Mouse (Mus musculus) gastrocnemius, postnatal 10 days (tissue): Measurements from ENCODE around the gene Kctd14. TPM values are rescaled to one million over a fixed set of nuclear protein-coding genes. Genes with fewer than 3 reads are reported as not detected.

Experiments
- DNase-seq: peaks from one replicate; pipeline ENCODE4 v3.0.0; 2021; ENCODE audit warnings: mixed read lengths
- total RNA-seq, 2 experiments: library from RNA; stranded (reverse); gene quantifications; 2 replicates each; pipeline ENCODE4 v1.2.3; 2021

The Kctd14 gene
- total RNA-seq, 2 experiments from 2014 or later = 0.54 to 1.3 TPM

- no peak for DNase-seq
Measured at GRCm38 (mm10) chr7:97438986-97439385, 12.1 kb upstream of the Kctd14 start.

- peak; percentile 85 for DNase-seq
Measured at GRCm38 (mm10) chr7:97446171-97446925, 4.8 kb upstream of the Kctd14 start.

GRCm38 (mm10) chr7:97447050-97447531, 4.0 kb upstream of the Kctd14 start:
- DNase-seq = no peak

DNA sequence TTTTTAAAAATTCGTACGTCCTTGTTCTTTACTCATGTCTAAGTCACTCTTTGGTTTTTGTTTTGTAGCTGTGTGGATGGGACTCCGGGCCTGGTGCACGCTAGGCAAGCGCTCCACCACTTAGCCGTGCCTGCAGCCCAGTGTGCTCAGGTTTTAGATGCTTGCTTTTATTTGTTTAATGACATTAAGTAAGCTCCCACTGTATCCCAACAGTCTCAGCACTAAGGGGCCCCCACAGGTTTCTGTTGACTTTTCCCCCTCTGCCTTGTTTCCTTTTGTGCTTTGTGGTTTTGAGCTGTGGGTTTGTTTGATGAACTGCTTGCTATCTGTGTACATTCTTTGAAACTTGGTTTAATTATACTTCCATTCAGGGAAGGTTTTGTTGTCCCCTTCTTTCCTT, 1.1 kb downstream of the Kctd14 start:
- DNase-seq = no peak

- DNase-seq = peak; percentile 13
Measured at GRCm38 (mm10) chr7:97453141-97453921, 2.2 kb downstream of the Kctd14 start.

DNA sequence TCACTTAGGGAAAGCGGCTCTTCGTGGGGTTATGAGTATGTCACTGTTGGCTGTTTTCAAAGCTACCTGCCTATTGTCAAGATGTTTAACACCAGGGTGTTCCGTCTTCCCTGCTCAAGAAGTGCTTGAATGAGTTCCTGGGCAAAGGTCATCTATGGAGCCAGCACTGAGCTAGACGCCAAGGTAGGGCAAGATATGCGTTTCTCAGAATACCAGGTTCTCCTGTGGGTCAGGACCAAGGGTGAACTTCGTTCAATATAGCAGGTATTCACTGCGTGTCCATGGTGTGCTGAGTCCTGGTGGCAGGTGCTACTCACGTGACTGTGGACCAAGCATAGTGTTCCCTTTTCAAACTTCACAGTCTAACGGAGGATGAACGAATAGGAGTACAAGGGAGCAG, 3.7 kb downstream of the Kctd14 start:
- DNase-seq = no peak

DNA sequence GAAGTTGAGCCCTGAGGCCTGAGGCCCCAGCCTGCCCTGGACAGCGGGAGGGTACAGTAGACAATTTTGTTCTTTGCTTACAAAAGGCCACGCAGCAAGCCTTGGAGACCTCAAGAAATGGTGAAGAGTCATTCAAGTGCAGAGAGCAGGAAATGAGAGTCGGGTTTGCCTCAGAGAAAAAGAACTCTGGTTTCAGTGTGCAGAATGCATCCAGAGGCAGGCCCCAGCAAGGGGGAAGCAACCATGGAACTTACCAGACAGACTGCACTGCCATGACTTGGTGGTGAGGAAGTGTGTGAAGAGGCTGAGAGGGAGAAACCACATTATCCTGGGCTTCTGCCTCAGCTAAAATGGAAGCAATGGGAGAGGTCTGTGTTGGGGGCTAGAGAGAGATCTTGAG, 4.5 kb downstream of the Kctd14 start:
- DNase-seq = no peak

DNA sequence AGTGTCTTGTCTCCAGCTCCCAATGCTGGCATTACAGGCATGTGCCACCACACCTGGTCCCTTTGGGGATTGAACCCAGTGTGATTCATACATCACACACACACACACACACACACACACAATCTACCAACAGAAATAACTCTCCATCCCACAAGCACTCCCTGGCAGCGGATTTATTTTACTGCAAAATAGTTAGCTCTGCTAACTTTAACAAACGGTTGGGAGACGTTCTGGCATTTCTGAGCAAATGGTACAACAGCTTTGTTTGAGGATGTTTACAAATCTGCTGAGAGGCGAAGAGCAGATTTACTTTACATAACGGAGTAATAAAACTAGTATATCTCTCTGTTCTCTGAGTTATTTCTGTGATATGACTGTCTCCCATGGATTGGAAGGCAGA, 21.9 kb downstream of the Kctd14 start:
- DNase-seq = no peak

- no peak for DNase-seq
Measured at GRCm38 (mm10) chr7:97479349-97479748, 28.2 kb downstream of the Kctd14 start.

DNA sequence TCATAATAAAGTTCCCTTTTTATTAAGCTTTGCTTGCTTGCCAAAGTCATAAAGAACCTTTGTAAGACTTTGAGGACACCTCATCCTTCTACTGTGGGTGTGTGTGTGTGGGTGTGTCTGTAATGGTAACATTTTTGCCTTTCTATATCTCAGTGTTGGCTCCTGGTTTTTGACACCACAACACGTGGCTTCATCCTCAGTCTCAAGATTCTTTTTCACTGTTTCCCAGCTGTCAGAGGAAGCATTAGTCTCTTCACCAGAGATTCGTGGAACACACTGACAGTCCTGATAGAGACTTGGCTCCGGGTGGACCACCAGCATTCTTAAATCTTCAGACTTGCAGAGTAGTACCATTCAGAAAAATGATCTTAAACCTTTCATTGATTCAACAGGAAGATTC, 29.2 kb downstream of the Kctd14 start:
- DNase-seq = no peak

DNA sequence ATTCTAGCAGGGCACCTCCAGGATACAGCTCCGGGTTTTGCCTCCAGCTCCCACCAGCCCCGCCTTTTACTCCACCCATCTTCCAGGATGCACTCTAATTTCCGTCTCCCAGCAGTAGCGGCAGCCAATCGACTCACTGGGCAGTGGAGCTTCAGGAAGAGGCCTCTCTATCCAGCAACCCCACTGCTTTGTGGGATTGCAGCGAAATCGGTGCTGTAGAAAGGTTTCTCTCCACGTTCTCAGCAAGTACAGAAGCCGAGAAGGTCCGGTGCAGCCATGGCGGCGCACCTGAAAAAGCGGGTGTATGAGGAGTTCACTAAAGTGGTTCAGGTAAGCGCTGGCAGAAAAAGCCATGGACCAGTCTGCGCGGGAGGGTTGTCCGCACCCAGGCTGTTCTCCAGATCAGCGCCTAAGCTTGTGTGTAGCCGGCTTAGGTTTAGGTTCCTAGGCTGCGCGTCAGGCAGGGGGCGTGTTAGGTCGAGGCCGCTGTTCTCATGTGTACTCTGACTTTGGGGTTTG, 29.8 kb downstream of the Kctd14 start, which contains the start of gene Ints4:
Gene Ints4, plus strand, starts transcription at position 136 of the 519 bp plus-strand sequence.
- peak; percentile 83 for DNase-seq

DNA sequence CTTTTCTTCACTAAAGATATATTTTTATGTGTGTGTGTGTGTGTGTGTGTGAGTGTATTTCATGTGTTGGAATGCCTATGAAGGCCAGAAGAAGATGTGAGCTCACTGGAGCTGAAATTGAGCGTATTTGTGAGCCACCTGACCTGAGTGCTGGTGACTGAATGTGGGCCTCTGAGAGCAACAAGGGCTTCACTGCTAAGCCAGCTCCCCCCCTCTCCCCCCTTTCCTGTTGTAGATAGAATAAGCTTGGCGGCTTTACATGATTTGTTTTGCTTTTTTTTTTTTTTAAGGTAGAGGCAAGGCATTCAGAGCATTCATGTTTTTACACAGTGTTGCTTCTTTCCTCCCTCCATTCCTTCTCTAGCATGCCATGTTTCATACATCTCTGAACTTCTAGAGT, 32.3 kb downstream of the Kctd14 start:
- DNase-seq = no peak

DNA sequence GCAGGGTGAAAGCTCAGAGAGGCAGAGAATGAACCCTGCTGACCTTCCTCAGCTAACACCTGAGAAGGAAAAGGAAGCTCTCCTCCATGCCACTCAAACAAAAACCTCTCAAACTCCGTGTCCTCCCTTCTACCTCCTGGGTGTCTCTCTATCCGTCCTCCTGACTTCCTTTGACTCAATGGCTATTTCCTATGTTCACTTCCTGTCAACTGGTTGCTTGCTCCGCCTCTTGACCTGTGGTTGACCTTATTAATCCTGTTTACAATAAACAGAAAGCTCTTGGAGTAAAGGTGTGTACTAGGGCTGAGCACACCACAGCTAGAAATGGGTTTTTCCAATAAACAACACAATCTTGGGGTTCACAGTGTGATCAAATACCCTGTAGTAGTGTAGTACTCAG, 40.0 kb downstream of the Kctd14 start:
- no peak for DNase-seq

GRCm38 (mm10) chr7:97492420-97492819, 41.3 kb downstream of the Kctd14 start:
- no peak for DNase-seq

DNA sequence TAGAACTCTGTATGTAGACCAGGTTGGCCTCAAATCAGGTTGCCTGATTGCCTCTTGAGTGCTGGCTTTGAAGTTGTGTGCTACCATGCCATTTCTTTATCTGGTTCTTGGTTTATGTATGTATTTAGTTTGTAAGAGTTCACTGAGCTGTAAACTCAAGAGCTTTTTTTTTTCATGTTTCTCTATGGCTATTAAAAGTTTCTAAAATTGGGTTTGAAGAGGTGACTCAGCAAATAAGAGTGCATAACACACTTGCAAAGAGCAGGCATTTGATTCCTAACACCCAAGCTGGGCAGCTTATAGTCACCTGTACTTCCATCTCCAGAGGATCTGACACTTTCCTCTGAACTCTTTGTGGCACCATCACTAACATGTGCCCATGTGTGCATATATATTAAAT, 43.9 kb downstream of the Kctd14 start:
- DNase-seq = no peak

DNA sequence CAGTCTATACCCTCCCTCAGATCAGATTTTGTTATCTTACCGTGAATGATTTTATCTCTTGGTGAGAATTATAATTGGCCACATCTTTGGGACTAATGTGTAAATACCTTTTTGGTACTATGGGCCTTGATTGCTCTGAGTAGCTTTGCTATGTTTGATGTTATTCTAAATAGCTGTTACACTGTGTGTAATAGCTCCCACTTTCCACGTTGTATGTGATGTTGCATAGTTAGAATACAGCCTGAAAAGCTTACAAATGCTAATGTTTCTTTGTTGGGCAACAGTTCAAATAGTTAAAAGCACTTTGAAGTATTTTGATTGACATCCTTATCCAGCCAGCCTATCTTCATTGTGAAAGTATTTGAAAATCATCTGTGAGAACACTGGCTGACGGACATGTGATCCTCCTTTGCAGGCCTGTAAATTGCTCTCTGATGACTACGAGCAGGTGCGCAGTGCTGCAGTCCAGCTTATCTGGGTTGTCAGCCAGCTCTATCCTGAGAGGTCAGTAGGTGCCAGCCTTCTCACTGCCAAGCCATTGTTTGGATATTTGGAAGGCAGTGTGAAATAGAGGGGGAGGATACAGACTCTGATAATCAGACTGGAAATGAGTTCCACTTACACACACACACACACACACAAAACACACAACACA, 49.6 kb downstream of the Kctd14 start:
- DNase-seq = peak; percentile 12

Other genes starting within 250 kb of the Kctd14 start
- gene Usp35, start 119.3 kb upstream of the Kctd14 start, total RNA-seq = 1 to 10 TPM; 1.3 to 2.0 TPM
- 1 to 10 TPM; 1.3 to 2.3 TPM for gene Kctd21, start 119.0 kb upstream of the Kctd14 start, total RNA-seq
- gene Alg8, start 79.7 kb upstream of the Kctd14 start, total RNA-seq = 1 to 10 TPM; 5.3 to 7.2 TPM
- 100 to 1,000 TPM; 280 to 319 TPM for gene Ndufc2, start 51.3 kb upstream of the Kctd14 start, total RNA-seq
- 10 to 100 TPM; 32.6 to 44.3 TPM for gene Thrsp, start 33.6 kb upstream of the Kctd14 start, total RNA-seq
- gene Ints4, start 29.6 kb downstream of the Kctd14 start, total RNA-seq = 10 to 100 TPM; 27.2 to 27.3 TPM
- gene Aamdc, start 128.2 kb downstream of the Kctd14 start, total RNA-seq = 100 to 1,000 TPM; 131 to 137 TPM
- 10 to 100 TPM; 15.5 to 20.5 TPM for gene Rsf1, start 128.6 kb downstream of the Kctd14 start, total RNA-seq
- 10 to 100 TPM; 43.3 to 46.5 TPM for gene Clns1a, start 245.3 kb downstream of the Kctd14 start, total RNA-seq